Comparison of ENCODE assay signal across 25 mouse cellular contexts in genomic region chr6:5310491-5310890, GRCm38 (mm10).
"Had no signal": no experiment of that assay in that cellular context is flagged by ENCODE, and none has a peak within 500 bp of the region (broad histone marks: within the 10 kb centered on the region; RNA-seq: fewer than 3 reads in every experiment).

No protein-coding gene starts in this region.

- H3K36me3 ChIP-seq: limb, embryonic 10.5 days; limb, embryonic 12.5 days; limb, embryonic 13.5 days; limb, embryonic 15.5 days; liver, embryonic 12.5 days; liver, embryonic 13.5 days; liver, embryonic 15.5 days; lung, embryonic 15.5 days; midbrain, embryonic 10.5 days; midbrain, embryonic 12.5 days; midbrain, embryonic 13.5 days; midbrain, embryonic 15.5 days; neural tube, embryonic 12.5 days had no signal

- H3K9ac ChIP-seq: limb, embryonic 12.5 days; limb, embryonic 13.5 days; limb, embryonic 15.5 days; liver, embryonic 12.5 days; liver, embryonic 13.5 days; liver, embryonic 14.5 days; liver, embryonic 15.5 days; liver, postnatal 0 days; lung, embryonic 14.5 days; lung, embryonic 15.5 days; midbrain, embryonic 12.5 days; midbrain, embryonic 13.5 days; midbrain, embryonic 15.5 days; neural tube, embryonic 12.5 days had no signal

- H3K4me2 ChIP-seq: limb, embryonic 12.5 days; limb, embryonic 13.5 days; limb, embryonic 15.5 days; liver, embryonic 11.5 days; liver, embryonic 12.5 days; liver, embryonic 13.5 days; liver, embryonic 15.5 days; lung, embryonic 14.5 days; lung, embryonic 15.5 days; midbrain, embryonic 12.5 days; midbrain, embryonic 13.5 days; midbrain, embryonic 15.5 days; neural tube, embryonic 12.5 days had no signal

- H3K9me3 ChIP-seq: limb, embryonic 10.5 days; limb, embryonic 12.5 days; limb, embryonic 13.5 days; limb, embryonic 15.5 days; liver, embryonic 12.5 days; liver, embryonic 13.5 days; liver, embryonic 15.5 days; lung, embryonic 15.5 days; megakaryocyte, embryonic 14.5 days; midbrain, embryonic 10.5 days; midbrain, embryonic 12.5 days; midbrain, embryonic 13.5 days; midbrain, embryonic 15.5 days; neural tube, embryonic 12.5 days had no signal

- H3K4me1 ChIP-seq: limb, embryonic 10.5 days; limb, embryonic 12.5 days; limb, embryonic 13.5 days; limb, embryonic 15.5 days; midbrain, embryonic 10.5 days; midbrain, embryonic 12.5 days; midbrain, embryonic 13.5 days; midbrain, embryonic 15.5 days; neural tube, embryonic 12.5 days had no signal

- H3K4me3 ChIP-seq: left cerebral cortex, adult 2 months; limb, embryonic 10.5 days; limb, embryonic 12.5 days; limb, embryonic 13.5 days; limb, embryonic 15.5 days; liver, embryonic 12.5 days; liver, embryonic 13.5 days; liver, embryonic 15.5 days; lung, embryonic 15.5 days; megakaryocyte, embryonic 14.5 days; midbrain, embryonic 10.5 days; midbrain, embryonic 12.5 days; midbrain, embryonic 13.5 days; midbrain, embryonic 15.5 days; myocyte; neural tube, embryonic 12.5 days had no signal

- H3K27me3 ChIP-seq: limb, embryonic 12.5 days; limb, embryonic 13.5 days; limb, embryonic 15.5 days; liver, embryonic 12.5 days; liver, embryonic 13.5 days; liver, embryonic 15.5 days; lung, embryonic 15.5 days; megakaryocyte, embryonic 14.5 days; midbrain, embryonic 12.5 days; midbrain, embryonic 13.5 days; midbrain, embryonic 15.5 days; neural tube, embryonic 12.5 days had no signal

- DNase-seq: left cerebral cortex, postnatal 4 days; liver; liver, embryonic 13.5 days; liver, postnatal 0 days; lung, adult 2 months; midbrain, embryonic 14.5 days had no signal

- H3K27ac ChIP-seq: left cerebral cortex, adult 2 months; limb, embryonic 10.5 days; limb, embryonic 12.5 days; limb, embryonic 13.5 days; limb, embryonic 15.5 days; liver, embryonic 12.5 days; liver, embryonic 13.5 days; liver, embryonic 14.5 days; liver, embryonic 15.5 days; lung, embryonic 15.5 days; macrophage; midbrain, embryonic 10.5 days; midbrain, embryonic 12.5 days; midbrain, embryonic 13.5 days; midbrain, embryonic 15.5 days; neural tube, embryonic 12.5 days had no signal

- ATAC-seq: liver, embryonic 12.5 days; liver, postnatal 0 days; midbrain, embryonic 13.5 days; midbrain, embryonic 15.5 days had no signal
